9 mouse cellular contexts compared by ENCODE assay signal in genomic region chr15:99343414-99344147, GRCm38 (mm10). TPM values are rescaled to one million over a fixed set of nuclear protein-coding genes. Genes with fewer than 3 reads are reported as not detected.
DNase-seq lines count a peak whose midpoint lies in the region; ATAC-seq and TF ChIP-seq lines count a peak whose summit lies in the region.
"Had no signal": no experiment of that assay in that cellular context is flagged by ENCODE, and none has a peak within 500 bp of the region (broad histone marks: within the 10 kb centered on the region; RNA-seq: fewer than 3 reads in every experiment).

No protein-coding gene starts in this region.

- H3K9me3 ChIP-seq in megakaryocyte, embryonic 14.5 days = no peaks in the 10 kb centered on the region
- no peaks in the 10 kb centered on the region for H3K9me3 ChIP-seq in forebrain, postnatal 0 days (ENCODE audit: low read length)
- no peaks in the 10 kb centered on the region for H3K9me3 ChIP-seq in neural tube, embryonic 14.5 days (ENCODE audit: control insufficient read depth, low read length)

- no peak overlapping the region for H3K9ac ChIP-seq in forebrain, postnatal 0 days
- H3K9ac ChIP-seq in neural tube, embryonic 14.5 days (replicated peaks; ENCODE audit: low read depth, low read length) = no peak overlapping the region

- H3K36me3 ChIP-seq in megakaryocyte, embryonic 14.5 days (replicated peaks; ENCODE audit: low read length) = peaks cover 3% of the 10 kb centered on the region
- no peaks in the 10 kb centered on the region for H3K36me3 ChIP-seq in forebrain, postnatal 0 days (ENCODE audit: insufficient read depth)
- no peaks in the 10 kb centered on the region for H3K36me3 ChIP-seq in neural tube, embryonic 14.5 days (ENCODE audit: control insufficient read depth, insufficient read depth, low read length)

- DNase-seq in forebrain, postnatal 0 days = peak; percentile 57
- peak; percentile 65 to 68 for DNase-seq in heart, postnatal 36 days
- DNase-seq in left cerebral cortex, adult 9 months (ENCODE audit: low spot score in 2 of 2) = peak; percentile 69 to 78
- no peak for DNase-seq in thymus, postnatal 10 days (ENCODE audit: low spot score in 2 of 2)
- DNase-seq in yolk sac, embryonic 10.5 days (ENCODE audit: low spot score) = no peak

- TF ChIP-seq CTCF in forebrain, postnatal 0 days (IDR thresholded peaks at IDR 0.05; ENCODE audit: low read depth) = no peak

- peaks cover 99% of the 10 kb centered on the region for H3K4me1 ChIP-seq in megakaryocyte, embryonic 14.5 days
- peaks cover 10% of the 10 kb centered on the region for H3K4me1 ChIP-seq in forebrain, postnatal 0 days (ENCODE audit: insufficient read depth)
- H3K4me1 ChIP-seq in neural tube, embryonic 14.5 days (ENCODE audit: control insufficient read depth, insufficient read depth, low read length) = peaks cover 10% of the 10 kb centered on the region; the same call in 1 of the 2 replicates

- H3K27me3 ChIP-seq in megakaryocyte, embryonic 14.5 days (replicated peaks) = peaks cover 8% of the 10 kb centered on the region
- no peaks in the 10 kb centered on the region for H3K27me3 ChIP-seq in forebrain, postnatal 0 days (ENCODE audit: insufficient read depth, low read length)
- no peaks in the 10 kb centered on the region for H3K27me3 ChIP-seq in neural tube, embryonic 14.5 days (ENCODE audit: control insufficient read depth, insufficient read depth, low read length)

- ATAC-seq in megakaryocyte, adult 5-6 weeks (ENCODE audit: poor library complexity, severe bottlenecking) = no peak
- peak; percentile 93 for ATAC-seq in forebrain, postnatal 0 days
- ATAC-seq in neural tube, embryonic 14.5 days (ENCODE audit: low read depth) = peak; percentile 46; the same call in 1 of the 2 replicates

- no peak overlapping the region for H3K4me2 ChIP-seq in forebrain, postnatal 0 days (ENCODE audit: low read depth)
- H3K4me2 ChIP-seq in neural tube, embryonic 14.5 days (ENCODE audit: low read depth, low read length) = no peak overlapping the region

- WGBS in forebrain, postnatal 0 days = 29% methylated on average over 5 of the region's 5 CpGs
- 46% methylated on average over 5 of the region's 5 CpGs for whole genome bisulfite sequencing in neural tube, embryonic 14.5 days

- H3K4me3 ChIP-seq in megakaryocyte, embryonic 14.5 days (replicated peaks) = peak overlapping the region; percentile 69
- H3K4me3 ChIP-seq in forebrain, postnatal 0 days (ENCODE audit: low read depth, low read length) = no peak overlapping the region
- H3K4me3 ChIP-seq in neural tube, embryonic 14.5 days (ENCODE audit: low read depth, low read length) = no peak overlapping the region

- intact Hi-C loops in heart, postnatal 36 days (cut with DNase I) = loop anchor here (2.0 kb wide), 1 partner anchor 25 kb away; no protein-coding TSS in a partner anchor

- peak overlapping the region; percentile 66 for H3K27ac ChIP-seq in forebrain, postnatal 0 days (ENCODE audit: low read depth, low read length)
- peak overlapping the region; percentile 60 for H3K27ac ChIP-seq in neural tube, embryonic 14.5 days (ENCODE audit: low read depth, low read length)

RNA-seq across cellular contexts. Expression of gene Fmnl3, which starts 26.7 kb away (rescaled TPM):
- 4.4 and 6.8 TPM in 2 replicates for polyA plus RNA-seq in megakaryocyte, embryonic 14.5 days (2012; ENCODE audit: insufficient read depth, low replicate concordance)
- 7.9 and 10.1 TPM in 2 replicates for total RNA-seq in megakaryocyte, adult 5-6 weeks (2015)
- 11.4 and 16.3 TPM in 2 replicates for total RNA-seq in megakaryocyte, adult 5-6 weeks (2017)
- 11.2 and 14.2 TPM in 2 replicates for total RNA-seq in forebrain, postnatal 0 days (2014; rRNA removed)
- polyA plus RNA-seq in forebrain, postnatal 0 days (2015; fragmentation: Nextera tagmentation; extraction: Ambion mirVana) = 7.3 and 8.6 TPM in 2 replicates
- 10 to 100 TPM; 19.0 to 22.3 TPM for total RNA-seq in heart, postnatal 36 days (2021)
- polyA plus RNA-seq in neural tube, embryonic 14.5 days (2014; fragmentation: Nextera tagmentation; extraction: Ambion mirVana) = 7.3 and 8.8 TPM in 2 replicates

RNA-seq across cellular contexts. Expression of gene Fam186b, which starts 47.9 kb away (rescaled TPM):
- not detected in 2 replicates for polyA plus RNA-seq in megakaryocyte, embryonic 14.5 days (2012; ENCODE audit: insufficient read depth, low replicate concordance)
- total RNA-seq in megakaryocyte, adult 5-6 weeks (2015) = not detected in 2 replicates
- total RNA-seq in megakaryocyte, adult 5-6 weeks (2017) = not detected in 2 replicates
- 0.52 and 1.5 TPM in 2 replicates for total RNA-seq in forebrain, postnatal 0 days (2014; rRNA removed)
- polyA plus RNA-seq in forebrain, postnatal 0 days (2015; fragmentation: Nextera tagmentation; extraction: Ambion mirVana) = 0.58 and 0.85 TPM in 2 replicates
- total RNA-seq in heart, postnatal 36 days (2021) = not detected
- polyA plus RNA-seq in neural tube, embryonic 14.5 days (2014; fragmentation: Nextera tagmentation; extraction: Ambion mirVana) = 0.53 and 0.66 TPM in 2 replicates
- polyA plus RNA-seq: large intestine, adult 2 months had no signal

RNA-seq across cellular contexts. Expression of gene Prpf40b, which starts 48.7 kb away (rescaled TPM):
- 14.7 and 16.8 TPM in 2 replicates for polyA plus RNA-seq in megakaryocyte, embryonic 14.5 days (2012; ENCODE audit: insufficient read depth, low replicate concordance)
- total RNA-seq in megakaryocyte, adult 5-6 weeks (2015) = 0.27 and 0.89 TPM in 2 replicates
- 0.12 and 1.1 TPM in 2 replicates for total RNA-seq in megakaryocyte, adult 5-6 weeks (2017)
- 110 and 116 TPM in 2 replicates for total RNA-seq in forebrain, postnatal 0 days (2014; rRNA removed)
- 69.1 and 89.7 TPM in 2 replicates for polyA plus RNA-seq in forebrain, postnatal 0 days (2015; fragmentation: Nextera tagmentation; extraction: Ambion mirVana)
- total RNA-seq in heart, postnatal 36 days (2021) = 10 to 100 TPM; 20.4 to 24.3 TPM
- 96.9 and 113 TPM in 2 replicates for polyA plus RNA-seq in neural tube, embryonic 14.5 days (2014; fragmentation: Nextera tagmentation; extraction: Ambion mirVana)

RNA-seq across cellular contexts. Expression of gene Tmbim6, which starts 49.1 kb away (rescaled TPM):
- 206 and 441 TPM in 2 replicates for polyA plus RNA-seq in megakaryocyte, embryonic 14.5 days (2012; ENCODE audit: insufficient read depth, low replicate concordance)
- 410 and 456 TPM in 2 replicates for total RNA-seq in megakaryocyte, adult 5-6 weeks (2015)
- 187 and 196 TPM in 2 replicates for total RNA-seq in megakaryocyte, adult 5-6 weeks (2017)
- 203 and 234 TPM in 2 replicates for total RNA-seq in forebrain, postnatal 0 days (2014; rRNA removed)
- polyA plus RNA-seq in forebrain, postnatal 0 days (2015; fragmentation: Nextera tagmentation; extraction: Ambion mirVana) = 269 and 312 TPM in 2 replicates
- 100 to 1,000 TPM; 233 to 243 TPM for total RNA-seq in heart, postnatal 36 days (2021)
- 245 and 257 TPM in 2 replicates for polyA plus RNA-seq in neural tube, embryonic 14.5 days (2014; fragmentation: Nextera tagmentation; extraction: Ambion mirVana)

Comparison
In these comparisons a context has a peak if more than half of its experiments do, and no peak if none do; other contexts are left out.
1. DNase-seq: peak in forebrain, postnatal 0 days (single experiment), heart, postnatal 36 days (2 of 2) and left cerebral cortex, adult 9 months (2 of 2); none in thymus, postnatal 10 days (0 of 2) and yolk sac, embryonic 10.5 days (single experiment).
2. RNA of gene Prpf40b, which starts 48.7 kb away (total RNA-seq): 110 to 116 TPM in forebrain, postnatal 0 days and 20.4 to 24.3 TPM in heart, postnatal 36 days; 0.12 to 1.1 TPM in megakaryocyte, adult 5-6 weeks; every median in the first group is over 10 times any median in the second.